Mouse (Mus musculus) thymus, adult 2 months (tissue): ENCODE results near the gene Gm37240. TPM values are rescaled to one million over a fixed set of nuclear protein-coding genes. Genes with fewer than 3 reads are reported as not detected.
A peak's percentile ranks its signal among the peaks of the same experiment; 100 is the strongest.

Source experiments
- DNase-seq: peaks from one replicate; pipeline ENCODE4 v3.0.0; 2021
- H3K27ac ChIP-seq: fragments of 200-500 bp; 2 replicates; pipeline ENCODE4 v1.5.1; 2012; ENCODE audit warnings: low read length, control low read depth; ENCODE audit not compliant: control insufficient read depth, insufficient read depth
- H3K27me3 ChIP-seq: fragments of 200-500 bp; 2 replicates; pipeline ENCODE4 v1.6.1; 2012; ENCODE audit warnings: mild to moderate bottlenecking, low read length, moderate library complexity, mixed read lengths; ENCODE audit not compliant: control insufficient read depth, insufficient read depth
- H3K36me3 ChIP-seq: fragments of 200-500 bp; 2 replicates; pipeline ENCODE4 v1.6.1; 2012; ENCODE audit warnings: mild to moderate bottlenecking, low read length, moderate library complexity; ENCODE audit not compliant: control insufficient read depth, insufficient read depth
- H3K4me1 ChIP-seq: fragments of 200-500 bp; replicated peaks from 2 replicates; pipeline ENCODE4 v1.6.1; 2012; ENCODE audit warnings: low read length; ENCODE audit not compliant: control insufficient read depth, insufficient read depth
- H3K4me3 ChIP-seq: fragments of 200-500 bp; 2 replicates; pipeline ENCODE4 v1.5.1; 2012; ENCODE audit warnings: mild to moderate bottlenecking, low read length, control low read depth, moderate library complexity; ENCODE audit not compliant: control insufficient read depth, insufficient read depth
- CTCF ChIP-seq: fragments of 200-500 bp; IDR thresholded peaks from 2 replicates; pipeline ENCODE4 v1.5.1; 2012; ENCODE audit warnings: mild to moderate bottlenecking, control low read depth, low read length, moderate library complexity, borderline replicate concordance; ENCODE audit not compliant: control insufficient read depth, poor library complexity, insufficient read depth; ENCODE audit errors: extremely low read depth
- POLR2A ChIP-seq: fragments of 200-500 bp; IDR thresholded peaks from 2 replicates; pipeline ENCODE4 v1.6.1; 2012; ENCODE audit warnings: mild to moderate bottlenecking, low read length, control low read depth, moderate library complexity; ENCODE audit not compliant: control insufficient read depth, poor library complexity, insufficient read depth; ENCODE audit errors: extremely low read depth
- WGBS: fragments of 180-500 bp; shearing (Covaris S2); methylation state at CpG from one replicate; pipeline ENCODE4 v1.1.7; 2018; 5-methylcytosine and 5-hydroxymethylcytosine counted together
- polyA plus RNA-seq: library from polyadenylated mRNA; depleted of rRNA; stranded (reverse); fragments of >200 nt; gene quantifications from 2 replicates; pipeline ENCODE4 v1.2.3, GENCODE M21; 2012

The Gm37240 gene
- polyA plus RNA-seq, 1 experiment, result 7.0 TPM

DNA sequence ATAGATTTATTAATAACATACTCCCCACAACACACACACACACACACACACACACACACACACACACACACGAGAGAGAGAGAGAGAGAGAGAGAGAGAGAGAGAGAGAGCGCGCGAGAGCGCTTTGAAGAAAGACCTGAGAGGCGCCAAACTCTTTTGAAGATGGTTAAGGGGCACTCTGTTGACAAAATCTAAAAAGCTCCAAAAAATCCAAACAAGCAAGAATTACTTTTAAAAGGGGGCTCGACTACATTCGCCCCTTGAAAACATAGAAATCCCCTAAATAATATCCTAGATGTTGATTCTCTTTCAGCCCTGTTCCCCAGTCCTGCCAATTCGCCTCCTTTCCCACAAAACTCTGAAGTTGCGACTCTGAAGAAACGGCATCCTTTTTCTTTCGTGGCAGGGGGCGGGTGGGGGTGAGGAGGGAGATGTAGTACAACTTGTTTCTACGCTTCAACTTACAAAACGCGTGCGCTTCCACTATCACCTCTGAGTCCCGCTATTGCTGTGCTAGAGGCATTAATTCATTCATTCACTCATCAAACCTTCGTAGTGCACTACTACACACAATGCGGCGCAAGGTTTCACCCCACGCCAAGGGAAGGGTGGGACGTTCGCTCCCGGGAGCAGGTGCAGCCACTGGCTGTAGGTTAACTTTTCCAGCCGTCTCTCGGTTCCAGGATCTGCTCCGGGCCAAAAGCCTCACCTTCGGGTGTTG lies 1073.7 kb downstream of the Gm37240 start:
- H3K4me1 ChIP-seq, result peaks cover 6% of the 10 kb centered on the region
- no peak for DNase-seq
- TF ChIP-seq CTCF, result no peak
- TF ChIP-seq POLR2A, result no peak
- H3K27me3 ChIP-seq, result no peaks in the 10 kb centered on the region
- peak overlapping the region; percentile 85 for H3K27ac ChIP-seq
- under 1% methylated on average over 29 of the region's 29 CpGs for WGBS
- H3K4me3 ChIP-seq, result peak overlapping the region; percentile 68
- no peaks in the 10 kb centered on the region for H3K36me3 ChIP-seq

DNA sequence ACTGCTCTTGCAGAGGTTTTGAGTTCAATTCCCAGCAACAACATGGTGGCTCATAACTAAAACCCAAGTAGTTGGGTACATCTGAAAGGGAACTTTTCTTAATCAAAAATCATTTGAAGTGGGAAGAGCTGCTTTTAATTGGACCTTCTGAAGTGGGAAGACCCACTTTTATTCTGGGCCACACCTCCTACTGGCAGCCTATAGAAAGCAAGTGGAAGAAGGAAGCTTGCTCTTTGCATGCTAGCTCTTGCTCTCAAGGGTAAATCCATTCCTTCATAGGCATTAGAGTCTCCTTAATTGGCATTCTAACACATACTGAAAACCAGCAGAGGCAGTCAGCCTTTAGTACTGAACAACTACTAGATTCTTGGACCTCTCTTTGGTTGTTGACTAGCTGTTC lies 1076.5 kb downstream of the Gm37240 start:
- no peak for DNase-seq
- H3K27me3 ChIP-seq, result no peaks in the 10 kb centered on the region
- no peaks in the 10 kb centered on the region for H3K36me3 ChIP-seq
- TF ChIP-seq CTCF (no peak), POLR2A (no peak)
- peaks cover 19% of the 10 kb centered on the region for H3K4me1 ChIP-seq
- no peak overlapping the region for H3K4me3 ChIP-seq
- no peak overlapping the region for H3K27ac ChIP-seq

DNA sequence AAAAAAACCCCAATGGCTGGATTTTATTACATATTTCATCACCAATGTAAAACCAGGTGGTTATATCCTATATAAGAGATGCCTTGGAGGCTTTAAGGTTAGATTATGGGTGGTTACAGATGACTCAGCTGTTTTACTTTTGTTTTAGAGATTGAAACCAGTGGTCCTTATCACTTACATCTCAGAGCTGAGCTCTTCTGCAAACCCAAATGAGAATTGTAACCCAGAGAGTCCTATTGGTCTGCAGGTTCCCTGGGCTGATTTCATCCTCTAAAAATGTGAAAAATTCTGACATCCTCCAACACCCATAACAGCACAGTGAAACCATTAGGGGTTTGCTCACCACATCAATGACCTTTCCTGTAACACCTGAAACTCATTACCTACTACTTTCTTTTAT lies 1078.4 kb downstream of the Gm37240 start:
- Histone ChIP-seq H3K36me3 (no peaks in the 10 kb centered on the region), H3K4me3 (no peak overlapping the region)
- no peak for TF ChIP-seq POLR2A
- no peak for TF ChIP-seq CTCF

GRCm38 (mm10) chr3:84807826-84808225 lies 1079.5 kb downstream of the Gm37240 start:
- Histone ChIP-seq H3K27ac (peak overlapping the region; percentile 72), H3K4me1 (peaks cover 16% of the 10 kb centered on the region), H3K27me3 (no peaks in the 10 kb centered on the region), H3K4me3 (no peak overlapping the region), H3K36me3 (no peaks in the 10 kb centered on the region)
- DNase-seq, result no peak
- WGBS, result 58% methylated on average over 3 of the region's 3 CpGs
- TF ChIP-seq POLR2A (no peak), CTCF (no peak)

More for the DNA sequence above, 1078.4 kb downstream of the Gm37240 start:
- Histone ChIP-seq H3K27me3 (no peaks in the 10 kb centered on the region), H3K4me1 (peaks cover 19% of the 10 kb centered on the region), H3K27ac (no peak overlapping the region)
- DNase-seq, result no peak

- TF ChIP-seq CTCF (no peak), POLR2A (no peak)
- Histone ChIP-seq H3K36me3 (no peaks in the 10 kb centered on the region), H3K4me1 (peaks cover 13% of the 10 kb centered on the region), H3K27ac (0 out of 2 replicates have a peak overlapping the region, but pooled peaks have one; percentile 29), H3K27me3 (no peaks in the 10 kb centered on the region), H3K4me3 (no peak overlapping the region)
- WGBS, result 6% methylated on average over 2 of the region's 2 CpGs
- no peak for DNase-seq
These were observed 1081.1 kb downstream of the Gm37240 start for GRCm38 (mm10) chr3:84806206-84806605.

DNA sequence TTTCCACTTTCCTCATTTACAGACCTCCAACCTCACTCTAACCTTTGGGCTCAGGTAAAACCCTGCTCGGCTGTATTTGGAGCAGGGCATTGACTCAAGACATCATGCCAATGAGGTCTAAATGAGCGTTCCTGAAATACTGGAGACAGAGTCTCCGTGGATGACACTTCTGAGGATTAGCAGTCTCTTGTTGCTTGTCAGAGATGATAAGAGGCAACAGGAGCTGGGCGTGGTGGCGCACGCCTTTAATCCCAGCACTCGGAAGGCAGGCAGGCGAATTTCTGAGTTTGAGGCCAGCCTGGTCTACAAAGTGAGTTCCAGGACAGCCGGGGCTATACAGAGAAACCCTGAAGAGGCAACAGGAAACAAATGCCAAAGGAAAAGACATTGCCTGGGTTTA lies 1083.3 kb downstream of the Gm37240 start:
- Histone ChIP-seq H3K4me3 (no peak overlapping the region), H3K36me3 (no peaks in the 10 kb centered on the region), H3K27ac (no peak overlapping the region), H3K27me3 (no peaks in the 10 kb centered on the region), H3K4me1 (peaks cover 13% of the 10 kb centered on the region)
- TF ChIP-seq POLR2A (no peak), CTCF (no peak)
- no peak for DNase-seq
- WGBS, result 94% methylated on average over 9 of the region's 9 CpGs
